In the genomic region with DNA sequence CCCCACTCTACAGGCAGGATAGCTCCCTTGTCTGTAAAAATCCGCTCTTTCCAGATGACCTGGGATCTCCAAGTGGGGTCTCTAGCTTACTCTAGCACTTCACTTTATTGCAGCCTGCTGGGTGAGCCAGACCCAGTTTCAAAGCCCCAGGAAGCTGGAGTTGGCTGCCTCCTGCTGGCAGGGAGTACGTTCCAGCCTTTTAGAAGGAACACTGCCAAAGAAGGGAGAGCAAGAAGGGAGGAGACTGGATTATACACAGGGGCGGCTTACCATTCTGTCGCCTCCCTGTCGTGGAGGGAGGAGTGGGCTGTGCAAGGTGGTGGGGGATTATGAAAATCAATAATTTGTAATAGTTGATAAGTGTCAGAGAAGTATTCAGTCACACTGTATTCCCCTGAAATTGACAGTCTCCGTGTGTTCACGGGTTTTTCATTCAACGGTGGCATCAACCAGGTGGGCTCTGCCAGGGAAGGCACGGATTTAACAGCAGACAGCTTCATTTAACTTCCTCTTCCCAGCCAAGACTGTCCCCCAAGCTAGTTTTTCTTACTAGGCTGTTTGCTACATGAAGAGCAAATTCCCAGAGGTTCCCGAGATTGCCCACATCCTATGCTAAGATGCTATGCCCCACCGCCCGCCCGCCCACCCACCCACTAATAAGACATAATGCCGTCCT, we compare ENCODE assay signal across 9 mouse cellular contexts. TPM values are rescaled to one million over a fixed set of nuclear protein-coding genes. Genes with fewer than 3 reads are reported as not detected.
DNase-seq lines count a peak whose midpoint lies in the region; ATAC-seq and TF ChIP-seq lines count a peak whose summit lies in the region.
"Had no signal": no experiment of that assay in that cellular context is flagged by ENCODE, and none has a peak within 500 bp of the region (broad histone marks: within the 10 kb centered on the region; RNA-seq: fewer than 3 reads in every experiment).

No protein-coding gene starts in this region.

- H3K4me1 ChIP-seq in liver, embryonic 11.5 days (replicated peaks; ENCODE audit: control insufficient read depth, insufficient read depth, low read length): no peaks in the 10 kb centered on the region
- no peaks in the 10 kb centered on the region for H3K4me1 ChIP-seq in liver, embryonic 12.5 days
- peaks cover 5% of the 10 kb centered on the region; the same call in 1 of the 2 replicates for H3K4me1 ChIP-seq in hindbrain, postnatal 0 days (ENCODE audit: insufficient read depth, low read length)
- H3K4me1 ChIP-seq in limb, embryonic 14.5 days (ENCODE audit: control insufficient read depth, insufficient read depth, low read length): peaks cover 8% of the 10 kb centered on the region

- no peak for DNase-seq in liver, embryonic 11.5 days (ENCODE audit: low spot score)
- DNase-seq in cerebellum, adult 8-10 months: peak; percentile 71
- DNase-seq in frontal cortex, postnatal 10 days (ENCODE audit: low spot score in 2 of 2): peak; percentile 69 to 76
- peak; percentile 81 for DNase-seq in hindbrain, postnatal 0 days (ENCODE audit: low spot score)
- DNase-seq in limb, embryonic 14.5 days (ENCODE audit: low spot score): no peak
- DNase-seq in right cerebral cortex, postnatal 14 days: peak; percentile 71
- no peak for DNase-seq in spleen, postnatal 10 days (ENCODE audit: low spot score in 2 of 2)

- H3K4me2 ChIP-seq in liver, embryonic 11.5 days: peak overlapping the region; percentile 27; the same call in 1 of the 2 replicates
- no peak overlapping the region for H3K4me2 ChIP-seq in liver, embryonic 12.5 days
- peak overlapping the region; percentile 59 for H3K4me2 ChIP-seq in hindbrain, postnatal 0 days (ENCODE audit: low read depth, low read length)
- peak overlapping the region; percentile 29 for H3K4me2 ChIP-seq in limb, embryonic 14.5 days (replicated peaks; ENCODE audit: low read depth, low read length, severe bottlenecking)

- 28% methylated on average over 14 of the region's 14 CpGs for WGBS in liver, embryonic 11.5 days
- 23% methylated on average over 14 of the region's 14 CpGs for WGBS in liver, embryonic 12.5 days (ENCODE audit: insufficient replicate concordance)
- WGBS in hindbrain, postnatal 0 days: 8% methylated on average over 14 of the region's 14 CpGs
- 19% methylated on average over 14 of the region's 14 CpGs for WGBS in limb, embryonic 14.5 days

- no peak for TF ChIP-seq POLR2A in limb, embryonic 14.5 days (IDR thresholded peaks at IDR 0.05; ENCODE audit: borderline replicate concordance, extremely low read depth, insufficient read depth, insufficient read length)

- H3K4me3 ChIP-seq in liver, embryonic 11.5 days (ENCODE audit: low read depth, low read length): no peak overlapping the region
- no peak overlapping the region for H3K4me3 ChIP-seq in liver, embryonic 12.5 days
- H3K4me3 ChIP-seq in hindbrain, postnatal 0 days (ENCODE audit: low read length): peak overlapping the region; percentile 38
- H3K4me3 ChIP-seq in limb, embryonic 14.5 days (replicated peaks; ENCODE audit: low read length): peak overlapping the region; percentile 10

- ATAC-seq in liver, embryonic 11.5 days (replicated peaks; ENCODE audit: low FRiP score): no peak
- no peak for ATAC-seq in liver, embryonic 12.5 days
- ATAC-seq in hindbrain, postnatal 0 days: peak; percentile 76
- ATAC-seq in limb, embryonic 14.5 days (ENCODE audit: low FRiP score, low read depth): no peak

- peaks cover 6% of the 10 kb centered on the region for H3K27me3 ChIP-seq in liver, embryonic 11.5 days (replicated peaks; ENCODE audit: control insufficient read depth, insufficient read depth, low read length)
- H3K27me3 ChIP-seq in liver, embryonic 12.5 days (replicated peaks): peaks cover 31% of the 10 kb centered on the region
- H3K27me3 ChIP-seq in hindbrain, postnatal 0 days (ENCODE audit: insufficient read depth, low read length): no peaks in the 10 kb centered on the region
- no peaks in the 10 kb centered on the region for H3K27me3 ChIP-seq in limb, embryonic 14.5 days (ENCODE audit: control insufficient read depth, insufficient read depth, low read length)

- H3K36me3 ChIP-seq in liver, embryonic 11.5 days (ENCODE audit: control insufficient read depth, insufficient read depth, low read length): no peaks in the 10 kb centered on the region
- H3K36me3 ChIP-seq in liver, embryonic 12.5 days: no peaks in the 10 kb centered on the region
- no peaks in the 10 kb centered on the region for H3K36me3 ChIP-seq in hindbrain, postnatal 0 days (ENCODE audit: insufficient read depth, low read length)
- H3K36me3 ChIP-seq in limb, embryonic 14.5 days (ENCODE audit: control insufficient read depth, insufficient read depth, low read length): no peaks in the 10 kb centered on the region

- H3K9me3 ChIP-seq in liver, embryonic 11.5 days (ENCODE audit: control insufficient read depth, low read length): no peaks in the 10 kb centered on the region
- no peaks in the 10 kb centered on the region for H3K9me3 ChIP-seq in liver, embryonic 12.5 days (replicated peaks)
- H3K9me3 ChIP-seq in hindbrain, postnatal 0 days (ENCODE audit: low read length): no peaks in the 10 kb centered on the region
- H3K9me3 ChIP-seq in limb, embryonic 14.5 days (ENCODE audit: control insufficient read depth, low read length): no peaks in the 10 kb centered on the region
- H3K9me3 ChIP-seq: megakaryocyte, embryonic 14.5 days had no signal

- no peak overlapping the region for H3K27ac ChIP-seq in liver, embryonic 11.5 days (ENCODE audit: low read depth, low read length)
- H3K27ac ChIP-seq in liver, embryonic 12.5 days: no peak overlapping the region
- H3K27ac ChIP-seq in hindbrain, postnatal 0 days: peak overlapping the region; percentile 89
- no peak overlapping the region for H3K27ac ChIP-seq in limb, embryonic 14.5 days (replicated peaks; ENCODE audit: low read depth, low read length)

- no peak overlapping the region for H3K9ac ChIP-seq in liver, embryonic 11.5 days (ENCODE audit: low read depth, low read length)
- no peak overlapping the region for H3K9ac ChIP-seq in liver, embryonic 12.5 days
- H3K9ac ChIP-seq in hindbrain, postnatal 0 days (replicated peaks; ENCODE audit: low read length): peak overlapping the region; percentile 59
- H3K9ac ChIP-seq in limb, embryonic 14.5 days (ENCODE audit: low read depth, low read length, severe bottlenecking): no peak overlapping the region

- peak; percentile 68 for TF ChIP-seq CTCF in hindbrain, postnatal 0 days (IDR thresholded peaks at IDR 0.05; ENCODE audit: low read depth)

RNA-seq across cellular contexts. Expression of gene Lgi1, which starts 0.4 kb away (rescaled TPM):
- 0.16 and 0.19 TPM in 2 replicates for polyA plus RNA-seq in liver, embryonic 11.5 days (2014; fragmentation: Nextera tagmentation; extraction: Ambion mirVana)
- polyA plus RNA-seq in liver, embryonic 12.5 days (2016; fragmentation: Nextera tagmentation; extraction: Ambion mirVana): 0.05 TPM in 1 of 2 replicates, not detected in the other
- 15.5 and 16.5 TPM in 2 replicates for total RNA-seq in hindbrain, postnatal 0 days (2014; rRNA removed)
- polyA plus RNA-seq in hindbrain, postnatal 0 days (2015; fragmentation: Nextera tagmentation; extraction: Ambion mirVana): 20.3 and 20.6 TPM in 2 replicates
- 2.3 and 2.5 TPM in 2 replicates for polyA plus RNA-seq in limb, embryonic 14.5 days (2012; rRNA removed)
- polyA plus RNA-seq in limb, embryonic 14.5 days (2014; fragmentation: Nextera tagmentation; extraction: Ambion mirVana): 1.7 and 3.3 TPM in 2 replicates

RNA-seq across cellular contexts. Expression of gene Fra10ac1, which starts 40.0 kb away (rescaled TPM):
- 35.0 and 35.9 TPM in 2 replicates for polyA plus RNA-seq in liver, embryonic 11.5 days (2014; fragmentation: Nextera tagmentation; extraction: Ambion mirVana)
- polyA plus RNA-seq in liver, embryonic 12.5 days (2016; fragmentation: Nextera tagmentation; extraction: Ambion mirVana): 23.5 and 25.4 TPM in 2 replicates
- total RNA-seq in hindbrain, postnatal 0 days (2014; rRNA removed): 2.7 and 3.4 TPM in 2 replicates
- 30.9 and 32.3 TPM in 2 replicates for polyA plus RNA-seq in hindbrain, postnatal 0 days (2015; fragmentation: Nextera tagmentation; extraction: Ambion mirVana)
- polyA plus RNA-seq in limb, embryonic 14.5 days (2012; rRNA removed): 16.7 and 30.9 TPM in 2 replicates
- polyA plus RNA-seq in limb, embryonic 14.5 days (2014; fragmentation: Nextera tagmentation; extraction: Ambion mirVana): 32.4 and 33.6 TPM in 2 replicates

Comparison
In these comparisons a context has a peak if more than half of its experiments do, and no peak if none do; other contexts are left out.
1. DNase-seq: peak in cerebellum, adult 8-10 months (single experiment), frontal cortex, postnatal 10 days (2 of 2), hindbrain, postnatal 0 days (single experiment) and right cerebral cortex, postnatal 14 days (single experiment); none in liver, embryonic 11.5 days (single experiment), limb, embryonic 14.5 days (single experiment) and spleen, postnatal 10 days (0 of 2).
2. H3K4me3 ChIP-seq: peak in hindbrain, postnatal 0 days (single experiment) and limb, embryonic 14.5 days (single experiment); none in liver, embryonic 11.5 days (single experiment) and liver, embryonic 12.5 days (single experiment).